Mouse (Mus musculus) kidney, embryonic 14.5 days (tissue): ENCODE measurements at regions not wholly inside any gene's neighbourhood (a gene's known extent, or its start where the extent isn't known, plus 50 kb on each side); places are given as distances from the start of the nearest gene placed in this dataset.

ENCODE experiments used
- ATAC-seq: fragments of 200-750 bp; cut with Nextera tagmentation; 2 replicates; pipeline ENCODE4 v1.8.0; 2017; ENCODE audit warnings: moderate number of reproducible peaks, mild to moderate bottlenecking, moderate TSS enrichment, moderate library complexity; ENCODE audit not compliant: low FRiP score, low TSS enrichment
- H3K27ac ChIP-seq: fragments of 300-500 bp; sonication (generic); 2 replicates; pipeline ENCODE4 v1.5.1; 2014; ENCODE audit warnings: low read depth, mild to moderate bottlenecking, low read length, moderate library complexity, mixed read lengths
- H3K27me3 ChIP-seq: fragments of 300-500 bp; sonication (generic); 2 replicates; pipeline ENCODE4 v1.6.1; 2014; ENCODE audit warnings: mild to moderate bottlenecking, low read length; ENCODE audit not compliant: control insufficient read depth, insufficient read depth
- H3K36me3 ChIP-seq: fragments of 300-500 bp; sonication (generic); 2 replicates; pipeline ENCODE4 v1.6.1; 2014; ENCODE audit warnings: low read length, mixed read lengths; ENCODE audit not compliant: control insufficient read depth, insufficient read depth
- H3K4me1 ChIP-seq: fragments of 300-500 bp; sonication (generic); 2 replicates; pipeline ENCODE4 v1.6.1; 2014; ENCODE audit warnings: low read length, mixed read lengths; ENCODE audit not compliant: control insufficient read depth, insufficient read depth
- H3K4me2 ChIP-seq: fragments of 300-500 bp; sonication (generic); replicated peaks from 2 replicates; pipeline ENCODE4 v1.6.1; 2014; ENCODE audit warnings: low read depth, mild to moderate bottlenecking, low read length
- H3K4me3 ChIP-seq: fragments of 300-500 bp; sonication (generic); 2 replicates; pipeline ENCODE4 v1.5.1; 2014; ENCODE audit warnings: mild to moderate bottlenecking, low read length
- H3K9ac ChIP-seq: fragments of 300-500 bp; sonication (generic); 2 replicates; pipeline ENCODE4 v1.6.1; 2014; ENCODE audit warnings: low read depth, mild to moderate bottlenecking, low read length, moderate library complexity
- H3K9me3 ChIP-seq: fragments of 300-500 bp; sonication (generic); 2 replicates; pipeline ENCODE4 v1.6.1; 2016; ENCODE audit warnings: low read length; ENCODE audit not compliant: control insufficient read depth
- WGBS: fragments of 180-500 bp; shearing (Covaris S2); extraction: QIAGEN DNeasy Blood & Tissue Kit; methylation state at CpG from one replicate; pipeline ENCODE4 v1.1.7; 2014; 5-methylcytosine and 5-hydroxymethylcytosine counted together

- Histone ChIP-seq H3K4me3 (no peak overlapping the region), H3K9ac (no peak overlapping the region), H3K4me1 (0 out of 2 replicates have a peak, but pooled peaks cover 6% of the 10 kb centered on the region), H3K27me3 (no peaks in the 10 kb centered on the region), H3K4me2 (no peak overlapping the region), H3K27ac (no peak overlapping the region), H3K36me3 (no peaks in the 10 kb centered on the region), H3K9me3 (no peaks in the 10 kb centered on the region)
- WGBS, result 43% methylated on average over 6 of the region's 6 CpGs
- 0 out of 2 replicates have a peak, but pooled peaks have one; percentile 32 for ATAC-seq
Measured at GRCm38 (mm10) chr13:97681228-97681987, 79.0 kb downstream of the Gm10260 start.

DNA sequence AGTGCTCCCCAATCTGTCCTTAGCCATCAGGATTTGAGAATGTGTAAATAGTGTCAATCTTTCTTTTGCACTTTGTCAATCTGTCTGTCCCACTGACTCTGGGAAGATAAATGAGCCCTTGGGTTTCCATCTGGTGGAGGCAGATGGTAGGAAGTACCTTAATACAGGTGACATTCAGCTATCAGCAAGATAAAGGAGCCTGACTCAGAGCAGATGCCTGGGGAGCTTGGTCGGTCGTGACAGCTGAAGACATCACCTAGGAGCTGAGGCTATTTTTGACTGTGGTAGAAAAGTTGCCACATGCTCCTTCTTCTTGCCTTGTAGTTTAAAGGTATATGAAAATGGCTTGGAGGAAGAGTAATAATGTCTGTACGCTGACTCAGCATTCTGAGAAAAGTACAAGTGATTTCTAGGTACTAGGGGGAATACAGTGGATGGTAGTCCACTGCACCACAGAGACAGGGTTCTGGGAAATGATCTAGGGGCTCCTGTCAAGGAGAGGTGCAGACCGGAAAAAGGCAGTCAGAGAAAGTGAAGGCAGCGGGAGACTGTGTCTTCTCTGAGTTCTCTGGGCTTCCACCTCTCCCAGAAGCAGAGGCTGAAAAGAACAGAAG lies 80.0 kb downstream of the Gm10260 start:
- no peak overlapping the region for H3K9ac ChIP-seq
- no peak overlapping the region for H3K4me2 ChIP-seq
- no peaks in the 10 kb centered on the region for H3K9me3 ChIP-seq
- H3K27ac ChIP-seq, result no peak overlapping the region
- ATAC-seq, result no peak
- WGBS, result 73% methylated on average over 5 of the region's 5 CpGs
- H3K27me3 ChIP-seq, result no peaks in the 10 kb centered on the region
- H3K4me3 ChIP-seq, result no peak overlapping the region
- H3K36me3 ChIP-seq, result no peaks in the 10 kb centered on the region
- 0 out of 2 replicates have a peak, but pooled peaks cover 6% of the 10 kb centered on the region for H3K4me1 ChIP-seq

- no peaks in the 10 kb centered on the region for H3K9me3 ChIP-seq
- H3K36me3 ChIP-seq, result no peaks in the 10 kb centered on the region
- WGBS, result 88% methylated on average over 5 of the region's 5 CpGs
- H3K9ac ChIP-seq, result no peak overlapping the region
- 0 out of 2 replicates have a peak, but pooled peaks cover 6% of the 10 kb centered on the region for H3K4me1 ChIP-seq
- no peak overlapping the region for H3K27ac ChIP-seq
- ATAC-seq, result no peak
- H3K4me3 ChIP-seq, result no peak overlapping the region
- H3K27me3 ChIP-seq, result no peaks in the 10 kb centered on the region
- H3K4me2 ChIP-seq, result no peak overlapping the region
Measured at GRCm38 (mm10) chr13:97678991-97679390, 81.4 kb downstream of the Gm10260 start.

DNA sequence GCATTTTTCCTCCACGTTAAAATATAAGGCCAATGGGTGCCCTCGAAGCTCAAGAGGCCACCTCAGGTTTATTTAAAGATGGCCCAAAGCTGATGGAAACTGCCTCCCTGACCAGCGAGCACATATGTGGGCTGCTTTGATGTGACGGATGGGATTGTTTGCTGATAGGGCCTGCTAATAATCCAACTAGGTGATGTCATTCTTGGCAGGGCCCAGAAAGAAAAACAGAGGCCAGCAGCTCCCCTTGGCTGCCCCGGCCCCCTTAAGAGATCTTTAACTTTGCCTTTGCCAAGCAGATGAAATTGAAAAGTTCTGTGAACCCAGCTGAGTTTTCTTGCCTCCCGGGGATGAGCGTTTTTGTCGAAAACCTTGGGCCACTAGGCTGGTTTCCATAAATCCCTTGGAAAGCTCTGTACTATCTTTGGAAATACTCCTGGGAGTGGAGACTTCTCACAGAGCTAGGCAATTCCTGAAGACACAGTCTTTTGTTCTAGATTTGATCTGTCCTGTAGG lies 83.8 kb downstream of the Gm10260 start:
- H3K9me3 ChIP-seq, result no peaks in the 10 kb centered on the region
- H3K9ac ChIP-seq, result no peak overlapping the region
- H3K36me3 ChIP-seq, result no peaks in the 10 kb centered on the region
- no peak for ATAC-seq
- no peak overlapping the region for H3K27ac ChIP-seq
- H3K4me3 ChIP-seq, result no peak overlapping the region
- no peak overlapping the region for H3K4me2 ChIP-seq
- 49% methylated on average over 8 of the region's 8 CpGs for WGBS
- 0 out of 2 replicates have a peak, but pooled peaks cover under 1% of the 10 kb centered on the region for H3K4me1 ChIP-seq
- H3K27me3 ChIP-seq, result no peaks in the 10 kb centered on the region

- Histone ChIP-seq H3K4me3 (no peak overlapping the region), H3K4me1 (no peaks in the 10 kb centered on the region), H3K36me3 (no peaks in the 10 kb centered on the region), H3K9ac (no peak overlapping the region), H3K27me3 (no peaks in the 10 kb centered on the region), H3K27ac (no peak overlapping the region), H3K4me2 (no peak overlapping the region), H3K9me3 (no peaks in the 10 kb centered on the region)
- WGBS, result 66% methylated on average over 5 of the region's 5 CpGs
- ATAC-seq, result no peak
Measured at GRCm38 (mm10) chr13:97673107-97673506, 87.3 kb downstream of the Gm10260 start.

DNA sequence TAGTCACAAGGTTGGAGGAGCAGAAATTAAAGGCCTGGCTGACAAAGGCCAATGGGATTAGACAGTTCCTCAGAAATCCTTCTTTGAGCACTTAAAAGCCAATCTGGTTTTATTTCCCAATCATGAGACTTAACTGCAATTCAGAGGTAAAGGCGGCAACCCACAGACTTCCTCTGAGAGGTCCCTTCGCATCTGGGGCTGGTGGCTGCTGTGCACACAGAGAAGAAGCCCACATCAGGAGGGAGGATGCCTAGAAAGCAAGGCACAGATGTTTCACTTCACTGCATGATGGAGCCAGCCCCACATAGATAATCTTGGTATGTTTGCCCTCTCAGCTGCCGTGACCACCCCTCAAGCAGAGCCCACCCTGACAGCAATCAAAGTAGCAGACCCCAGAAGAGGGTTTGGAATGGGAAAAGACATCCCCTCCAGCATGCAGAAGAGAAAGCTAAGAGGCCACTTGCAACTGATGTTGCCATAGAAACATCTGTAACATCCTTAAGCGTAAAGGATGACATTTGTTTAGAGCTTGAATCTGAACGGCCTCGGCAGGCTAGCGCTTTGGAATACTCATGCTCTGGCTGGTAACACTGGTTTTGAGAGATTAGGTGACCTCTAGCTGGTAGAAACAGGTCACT lies 88.3 kb downstream of the Gm10260 start:
- H3K27me3 ChIP-seq, result no peaks in the 10 kb centered on the region
- H3K36me3 ChIP-seq, result no peaks in the 10 kb centered on the region
- WGBS, result 76% methylated on average over 7 of the region's 7 CpGs
- H3K9me3 ChIP-seq, result no peaks in the 10 kb centered on the region
- no peak for ATAC-seq
- H3K4me3 ChIP-seq, result no peak overlapping the region
- H3K4me1 ChIP-seq, result no peaks in the 10 kb centered on the region
- no peak overlapping the region for H3K27ac ChIP-seq
- H3K9ac ChIP-seq, result no peak overlapping the region
- no peak overlapping the region for H3K4me2 ChIP-seq

DNA sequence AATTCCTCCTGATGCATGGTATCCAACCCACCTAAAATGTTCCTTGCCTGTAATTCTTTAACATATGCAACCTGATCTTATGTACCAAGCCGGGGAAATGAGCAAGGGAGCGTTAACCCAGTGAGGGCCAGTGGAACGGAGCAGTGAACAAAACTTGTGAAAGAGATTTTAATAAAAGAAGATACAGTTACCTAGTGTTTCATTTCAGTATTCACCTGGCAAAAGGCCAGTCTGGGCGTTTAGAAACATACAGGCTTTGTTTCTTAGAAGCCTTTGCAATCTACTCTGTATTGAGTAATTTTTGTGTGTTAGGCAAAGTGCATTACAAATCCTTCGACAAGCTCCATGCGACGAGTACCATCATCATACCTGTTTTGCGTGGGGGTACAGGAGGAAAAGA lies 91.1 kb downstream of the Gm10260 start:
- H3K36me3 ChIP-seq, result no peaks in the 10 kb centered on the region
- H3K27ac ChIP-seq, result no peak overlapping the region
- no peak overlapping the region for H3K4me2 ChIP-seq
- no peaks in the 10 kb centered on the region for H3K27me3 ChIP-seq
- H3K4me3 ChIP-seq, result no peak overlapping the region
- no peaks in the 10 kb centered on the region for H3K4me1 ChIP-seq
- no peaks in the 10 kb centered on the region for H3K9me3 ChIP-seq
- ATAC-seq, result no peak
- 69% methylated on average over 8 of the region's 8 CpGs for WGBS
- H3K9ac ChIP-seq, result no peak overlapping the region

DNA sequence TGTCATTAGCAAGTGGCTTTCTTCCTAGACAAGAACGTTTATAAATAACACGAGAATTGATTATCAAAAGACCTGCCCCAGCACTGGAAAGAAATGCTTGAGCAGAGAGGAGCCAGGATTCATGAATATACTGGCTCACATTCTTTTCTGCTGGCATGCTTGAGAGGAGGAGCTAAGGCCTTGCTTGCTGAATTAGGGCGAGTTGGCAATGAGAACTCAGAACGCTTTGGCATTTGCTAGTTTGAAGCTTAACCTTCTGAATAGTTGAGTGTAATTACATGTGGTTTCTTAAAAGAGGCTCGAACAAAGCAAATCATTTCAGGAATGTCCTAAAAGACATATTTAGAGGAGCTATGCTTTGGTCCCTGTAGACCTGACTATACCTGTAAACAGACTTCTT lies 91.5 kb downstream of the Gm10260 start:
- H3K36me3 ChIP-seq, result no peaks in the 10 kb centered on the region
- H3K9me3 ChIP-seq, result no peaks in the 10 kb centered on the region
- no peak for ATAC-seq
- H3K4me1 ChIP-seq, result no peaks in the 10 kb centered on the region
- H3K27ac ChIP-seq, result no peak overlapping the region
- WGBS, result 64% methylated on average over 5 of the region's 5 CpGs
- no peak overlapping the region for H3K4me2 ChIP-seq
- H3K4me3 ChIP-seq, result no peak overlapping the region
- no peaks in the 10 kb centered on the region for H3K27me3 ChIP-seq
- no peak overlapping the region for H3K9ac ChIP-seq

DNA sequence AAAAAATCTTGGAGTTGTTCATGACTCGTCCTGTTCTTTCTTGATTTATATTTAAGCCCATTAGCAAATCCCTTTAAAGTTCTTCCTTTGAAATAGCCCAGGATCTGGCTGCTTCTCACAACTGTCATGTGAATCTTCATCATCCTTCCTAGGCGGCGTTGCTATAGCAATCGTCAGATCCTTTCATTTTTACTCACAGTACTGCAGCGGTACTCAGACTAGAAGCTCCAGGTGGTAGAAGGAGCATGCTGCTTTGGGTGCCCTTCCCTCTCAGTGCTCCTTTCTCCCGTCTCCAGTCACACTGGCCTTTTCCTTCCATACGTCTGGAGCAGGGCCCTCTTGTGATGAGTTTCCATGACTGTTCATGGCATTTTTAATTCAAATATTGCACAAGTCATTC lies 93.1 kb downstream of the Gm10260 start:
- Histone ChIP-seq H3K9ac (no peak overlapping the region), H3K36me3 (no peaks in the 10 kb centered on the region), H3K4me2 (no peak overlapping the region), H3K4me3 (no peak overlapping the region), H3K4me1 (no peaks in the 10 kb centered on the region), H3K27ac (no peak overlapping the region), H3K27me3 (no peaks in the 10 kb centered on the region), H3K9me3 (no peaks in the 10 kb centered on the region)
- no peak for ATAC-seq
- 87% methylated on average over 7 of the region's 7 CpGs for WGBS
